Mouse (Mus musculus) kidney, adult 2 months (tissue): Measurements from ENCODE around the gene Scrt2.

Source experiments
- CTCF ChIP-seq: fragments of 200-500 bp; conservative IDR thresholded peaks from 2 replicates; pipeline ENCODE4 v1.5.1; 2011; ENCODE audit warnings: low read depth, mild to moderate bottlenecking, control low read depth, low read length, moderate library complexity, mixed read lengths; ENCODE audit not compliant: insufficient read depth, insufficient read length
- POLR2A ChIP-seq: fragments of 200-500 bp; IDR thresholded peaks from one replicate; pipeline ENCODE4 v1.6.1; 2011; ENCODE audit warnings: low read depth, low read length, control low read depth

DNA sequence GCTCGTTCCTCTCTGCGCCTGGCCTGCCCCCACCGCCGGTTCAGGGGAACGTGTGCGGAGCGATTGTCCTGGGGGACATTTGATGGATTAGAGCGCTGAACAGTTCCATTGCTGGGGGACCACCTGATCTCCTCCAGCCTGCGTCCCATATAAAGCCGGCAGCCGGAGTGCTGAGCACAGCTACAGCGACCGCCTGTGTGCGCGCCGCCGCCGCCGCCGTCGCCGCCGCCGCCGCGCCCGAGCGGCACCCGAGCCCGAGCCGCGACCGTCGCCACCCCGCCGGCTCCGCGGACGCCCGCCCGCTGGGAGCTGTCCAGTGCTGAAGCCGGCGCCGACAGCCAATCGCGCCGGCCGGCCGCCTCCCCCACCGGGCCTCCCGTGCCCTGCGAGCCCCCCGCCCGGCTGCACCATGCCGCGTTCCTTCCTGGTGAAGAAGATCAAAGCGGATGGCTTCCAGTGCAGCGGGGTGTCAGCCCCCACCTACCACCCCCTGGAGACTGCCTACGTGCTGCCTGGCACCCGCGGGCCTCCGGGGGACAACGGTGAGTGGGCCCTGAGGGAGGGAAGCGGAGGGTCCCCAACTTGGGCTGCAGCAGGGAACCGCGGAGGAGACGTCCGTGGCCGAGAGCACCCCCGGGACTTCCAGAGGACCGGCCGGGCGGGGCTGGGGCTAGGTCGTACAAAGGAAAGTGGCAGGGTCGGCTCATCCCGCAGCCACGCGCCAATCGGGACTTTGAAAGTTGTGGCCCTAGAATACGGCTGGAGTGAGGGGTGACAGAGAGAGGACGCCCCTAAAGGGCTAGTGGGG, 516 bp downstream of the Scrt2 start:
- TF ChIP-seq POLR2A (no peak), CTCF (no peak)
